Mouse (Mus musculus) central nervous system, embryonic 14 days (tissue): ENCODE results near the gene Olfr1508. TPM values are rescaled to one million over a fixed set of nuclear protein-coding genes. Genes with fewer than 3 reads are reported as not detected.

Experiments used
- polyA plus RNA-seq: library from polyadenylated mRNA; depleted of rRNA; stranded (reverse); fragments of >200 nt; gene quantifications from 2 replicates; pipeline ENCODE4 v1.2.3, GENCODE M21; 2012; rRNA removed

Olfr1508 gene
- not detected in 2 replicates for polyA plus RNA-seq

GRCm38 (mm10) chr14:52467395-52467794 is at the start of gene Olfr1508:
Olfr1508 (minus strand) TSS chr14:52467495.

GRCm38 (mm10) chr14:52495516-52495915 is 28.2 kb upstream of the Olfr1508 start, which contains the start of gene Olfr1507:
Olfr1507 (minus strand) TSS chr14:52495749.

GRCm38 (mm10) chr14:52442690-52443089 is 24.6 kb downstream of the Olfr1508 start, which contains the start of gene Olfr1509:
Olfr1509 (plus strand) TSS chr14:52442990.

GRCm38 (mm10) chr14:52414273-52414672 is 53.0 kb downstream of the Olfr1508 start, which contains the start of gene Olfr1510:
Olfr1510 (minus strand) TSS chr14:52414373.

Other genes with a start within 250 kb of the Olfr1508 start
- 63.5 and 70.7 TPM in 2 replicates for gene Chd8, start 209.7 kb downstream of the Olfr1508 start, polyA plus RNA-seq
- 43.2 and 44.0 TPM in 2 replicates for gene Tox4, start 188.3 kb downstream of the Olfr1508 start, polyA plus RNA-seq
- gene Rab2b, start 187.9 kb downstream of the Olfr1508 start, polyA plus RNA-seq: 47.8 and 51.9 TPM in 2 replicates
- gene Mettl3, start 162.4 kb downstream of the Olfr1508 start, polyA plus RNA-seq: 55.1 and 58.7 TPM in 2 replicates
- 52.2 and 52.9 TPM in 2 replicates for gene Sall2, start 138.7 kb downstream of the Olfr1508 start, polyA plus RNA-seq
- gene Olfr1513, start 111.1 kb downstream of the Olfr1508 start, polyA plus RNA-seq: not detected in 2 replicates
- not detected in 2 replicates for gene Olfr1512, start 88.3 kb downstream of the Olfr1508 start, polyA plus RNA-seq
- not detected in 2 replicates for gene Olfr1511, start 70.1 kb downstream of the Olfr1508 start, polyA plus RNA-seq
- not detected in 2 replicates for gene Olfr1510, start 53.1 kb downstream of the Olfr1508 start, polyA plus RNA-seq
- gene Olfr1509, start 24.5 kb downstream of the Olfr1508 start, polyA plus RNA-seq: not detected in 2 replicates
- gene Olfr1507, start 28.3 kb upstream of the Olfr1508 start, polyA plus RNA-seq: 0.03 TPM in 1 of 2 replicates, not detected in the other